Mouse (Mus musculus) ES-E14 (cell line): ENCODE results near the gene Gm5798. TPM values are rescaled to one million over a fixed set of nuclear protein-coding genes. Genes with fewer than 3 reads are reported as not detected.
"Not testable (repeated sequence)": the region's sequence is repeated elsewhere in the genome, so short reads cannot be mapped to it uniquely, and the experiment has no call there.

Source experiments
- DNase-seq: peaks from one replicate; pipeline ENCODE4 v3.0.0-alpha.2; 2013; ENCODE audit warnings: low read depth, low spot score
- H3K27ac ChIP-seq: 2 replicates; pipeline ENCODE4 v1.5.1; 2012; ENCODE audit warnings: low read depth, mild to moderate bottlenecking, low read length, moderate library complexity, mixed read lengths; ENCODE audit not compliant: poor library complexity, insufficient read depth, severe bottlenecking
- H3K36me3 ChIP-seq: 2 replicates; pipeline ENCODE4 v1.6.1; 2012; ENCODE audit warnings: mild to moderate bottlenecking, low read length, moderate library complexity, mixed read lengths; ENCODE audit not compliant: control insufficient read depth, poor library complexity, insufficient read depth, severe bottlenecking
- H3K4me1 ChIP-seq, 2 experiments: fragments of 150-350 bp in 1 of 2; sonication (generic) in 1 of 2; 2 replicates each; pipeline ENCODE4 v1.6.1; 2012; ENCODE audit warnings: low read length in 2 of 2, mild to moderate bottlenecking in 1 of 2, mixed read lengths in 1 of 2; ENCODE audit not compliant: control insufficient read depth in 2 of 2, insufficient read depth in 2 of 2, poor library complexity in 1 of 2
- H3K4me3 ChIP-seq, 2 experiments: fragments of 150-350 bp in 1 of 2; sonication (generic) in 1 of 2; 2 replicates each; pipeline ENCODE4 v1.5.1; 2012; ENCODE audit warnings: low read length in 2 of 2, low read depth in 1 of 2, mild to moderate bottlenecking in 1 of 2, mixed read lengths in 1 of 2; ENCODE audit not compliant: insufficient read depth in 1 of 2, poor library complexity in 1 of 2, severe bottlenecking in 1 of 2
- H3K9ac ChIP-seq: 2 replicates; pipeline ENCODE4 v1.6.1; 2012; ENCODE audit warnings: low read depth, mild to moderate bottlenecking, low read length, mixed read lengths; ENCODE audit not compliant: poor library complexity, insufficient read depth, severe bottlenecking
- H3K9me3 ChIP-seq: fragments of 150-350 bp; sonication (generic); 2 replicates; pipeline ENCODE4 v1.6.1; 2012; ENCODE audit warnings: low read depth, mild to moderate bottlenecking, low read length; ENCODE audit not compliant: control insufficient read depth, insufficient read depth
- in situ Hi-C, 2 experiments: fragments of 600-800 bp; cut with MboI; formaldehyde crosslinking; loops; one replicate each; pipeline ENCODE4 v1.15.1; 2025; ENCODE audit warnings: low sequenced_read_pairs in 2 of 2, inconsistent platforms in 1 of 2; ENCODE audit not compliant: unreplicated experiment in 2 of 2
- total RNA-seq: library from RNA; depleted of rRNA; stranded (reverse); fragments of 300-350 nt; gene quantifications from 2 replicates; pipeline ENCODE4 v1.2.3, GENCODE M21; 2012; rRNA removed

The Gm5798 gene
- total RNA-seq, result 0.40 TPM in 1 of 2 replicates, not detected in the other

- H3K9ac ChIP-seq, H3K4me3 ChIP-seq, DNase-seq, H3K36me3 ChIP-seq, H3K4me1 ChIP-seq, in situ Hi-C loops, H3K9me3 ChIP-seq, H3K27ac ChIP-seq: not testable (repeated sequence)
Observed at GRCm38 (mm10) chr14:41348309-41348708, at the start of gene Gm5798. Gm5798 (plus strand) TSS chr14:41348609.

- H3K36me3 ChIP-seq, in situ Hi-C loops, H3K4me3 ChIP-seq, H3K9me3 ChIP-seq, H3K4me1 ChIP-seq, H3K9ac ChIP-seq, H3K27ac ChIP-seq, DNase-seq: not testable (repeated sequence)
Observed at GRCm38 (mm10) chr14:41386279-41386678, 37.9 kb downstream of the Gm5798 start, which contains the start of gene Gm7945. Gm7945 (minus strand) TSS chr14:41386379.

Other genes with a start within 250 kb of the Gm5798 start
- 0.11 and 0.54 TPM in 2 replicates for gene Mat1a, start 243.6 kb upstream of the Gm5798 start, total RNA-seq
- gene Sftpa1, start 216.8 kb upstream of the Gm5798 start, total RNA-seq, result not detected in 2 replicates
- gene Mbl1, start 197.2 kb upstream of the Gm5798 start, total RNA-seq, result not detected in 2 replicates
- 1.6 and 1.7 TPM in 2 replicates for gene Sftpd, start 163.5 kb upstream of the Gm5798 start, total RNA-seq
- gene Gm2832, start 69.8 kb upstream of the Gm5798 start, total RNA-seq, result 0.31 and 0.48 TPM in 2 replicates
- not detected in 2 replicates for gene Gm7945, start 37.8 kb downstream of the Gm5798 start, total RNA-seq
- gene Gm6482, start 59.7 kb downstream of the Gm5798 start, total RNA-seq, result not detected in 2 replicates
- not detected in 2 replicates for gene Gm7954, start 104.9 kb downstream of the Gm5798 start, total RNA-seq
- not detected in 2 replicates for gene Gm3486, start 140.9 kb downstream of the Gm5798 start, total RNA-seq
- not detected in 2 replicates for gene Gm7970, start 207.0 kb downstream of the Gm5798 start, total RNA-seq
- not detected in 2 replicates for gene 1700049E17Rik2, start 224.6 kb downstream of the Gm5798 start, total RNA-seq